Mouse (Mus musculus) neural tube, embryonic 11.5 days (tissue): ENCODE measurements at regions not wholly inside any gene's neighbourhood (a gene's known extent, or its start where the extent isn't known, plus 50 kb on each side); places are given as distances from the start of the nearest gene placed in this dataset.

Experiments
- ATAC-seq: fragments of 200-750 bp; cut with Nextera tagmentation; 2 replicates; pipeline ENCODE4 v1.8.0; 2017; ENCODE audit warnings: moderate number of reproducible peaks, mild to moderate bottlenecking, moderate TSS enrichment, moderate library complexity; ENCODE audit not compliant: insufficient read depth, low FRiP score, low TSS enrichment
- DNase-seq: peaks from one replicate; pipeline ENCODE4 v3.0.0-alpha.2; 2015; ENCODE audit warnings: low spot score
- H3K27ac ChIP-seq: fragments of 300-500 bp; sonication (generic); 2 replicates; pipeline ENCODE4 v1.5.1; 2014; ENCODE audit warnings: low read depth, mild to moderate bottlenecking, low read length
- H3K27me3 ChIP-seq: fragments of 300-500 bp; sonication (generic); 2 replicates; pipeline ENCODE4 v1.6.1; 2014; ENCODE audit warnings: mild to moderate bottlenecking, low read length, mixed read lengths; ENCODE audit not compliant: control insufficient read depth, insufficient read depth
- H3K36me3 ChIP-seq: fragments of 300-500 bp; sonication (generic); 2 replicates; pipeline ENCODE4 v1.6.1; 2014; ENCODE audit warnings: mild to moderate bottlenecking, low read length, moderate library complexity, mixed read lengths; ENCODE audit not compliant: control insufficient read depth, insufficient read depth
- H3K4me1 ChIP-seq: fragments of 300-500 bp; sonication (generic); 2 replicates; pipeline ENCODE4 v1.6.1; 2014; ENCODE audit warnings: low read length, mixed read lengths; ENCODE audit not compliant: control insufficient read depth, insufficient read depth
- H3K4me2 ChIP-seq: fragments of 300-500 bp; sonication (generic); 2 replicates; pipeline ENCODE4 v1.6.1; 2014; ENCODE audit warnings: low read depth, mild to moderate bottlenecking, moderate library complexity
- H3K4me3 ChIP-seq: fragments of 300-500 bp; sonication (generic); 2 replicates; pipeline ENCODE4 v1.5.1; 2014; ENCODE audit warnings: low read depth, low read length
- H3K9ac ChIP-seq: fragments of 300-500 bp; sonication (generic); 2 replicates; pipeline ENCODE4 v1.6.1; 2014; ENCODE audit warnings: mild to moderate bottlenecking, low read length
- H3K9me3 ChIP-seq: fragments of 300-500 bp; sonication (generic); 2 replicates; pipeline ENCODE4 v1.6.1; 2016; ENCODE audit warnings: low read length; ENCODE audit not compliant: control insufficient read depth
- WGBS: fragments of 180-500 bp; shearing (Covaris S2); extraction: QIAGEN DNeasy Blood & Tissue Kit; methylation state at CpG from one replicate; pipeline ENCODE4 v1.1.7; 2014; 5-methylcytosine and 5-hydroxymethylcytosine counted together

DNA sequence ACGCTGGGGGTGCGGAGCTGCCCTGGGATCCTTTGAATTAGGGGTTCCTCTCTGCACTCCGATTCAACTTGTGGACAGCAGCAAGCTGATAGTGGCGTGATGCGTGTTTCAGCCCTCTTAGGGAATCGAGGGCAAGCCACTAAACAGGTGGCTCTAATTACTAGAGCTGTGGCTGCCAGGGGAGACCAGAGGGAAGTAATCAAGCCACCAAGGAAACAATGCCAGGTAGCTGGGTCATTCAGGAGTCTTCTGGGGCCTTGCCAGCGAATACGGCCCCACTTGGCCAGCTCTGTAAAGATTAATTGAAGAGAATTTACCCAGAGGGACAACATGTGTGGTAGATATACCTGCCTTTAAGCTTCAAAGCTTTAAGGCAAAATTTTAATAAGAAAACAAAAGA is 123.2 kb downstream of the Ifng start:
- 77% methylated on average over 8 of the region's 8 CpGs for WGBS
- no peaks in the 10 kb centered on the region for H3K36me3 ChIP-seq
- no peak for DNase-seq
- no peak for ATAC-seq
- H3K9ac ChIP-seq, result no peak overlapping the region
- H3K4me2 ChIP-seq, result no peak overlapping the region
- H3K27me3 ChIP-seq, result no peaks in the 10 kb centered on the region
- no peak overlapping the region for H3K27ac ChIP-seq
- no peaks in the 10 kb centered on the region for H3K4me1 ChIP-seq
- H3K4me3 ChIP-seq, result no peak overlapping the region
- no peaks in the 10 kb centered on the region for H3K9me3 ChIP-seq

DNA sequence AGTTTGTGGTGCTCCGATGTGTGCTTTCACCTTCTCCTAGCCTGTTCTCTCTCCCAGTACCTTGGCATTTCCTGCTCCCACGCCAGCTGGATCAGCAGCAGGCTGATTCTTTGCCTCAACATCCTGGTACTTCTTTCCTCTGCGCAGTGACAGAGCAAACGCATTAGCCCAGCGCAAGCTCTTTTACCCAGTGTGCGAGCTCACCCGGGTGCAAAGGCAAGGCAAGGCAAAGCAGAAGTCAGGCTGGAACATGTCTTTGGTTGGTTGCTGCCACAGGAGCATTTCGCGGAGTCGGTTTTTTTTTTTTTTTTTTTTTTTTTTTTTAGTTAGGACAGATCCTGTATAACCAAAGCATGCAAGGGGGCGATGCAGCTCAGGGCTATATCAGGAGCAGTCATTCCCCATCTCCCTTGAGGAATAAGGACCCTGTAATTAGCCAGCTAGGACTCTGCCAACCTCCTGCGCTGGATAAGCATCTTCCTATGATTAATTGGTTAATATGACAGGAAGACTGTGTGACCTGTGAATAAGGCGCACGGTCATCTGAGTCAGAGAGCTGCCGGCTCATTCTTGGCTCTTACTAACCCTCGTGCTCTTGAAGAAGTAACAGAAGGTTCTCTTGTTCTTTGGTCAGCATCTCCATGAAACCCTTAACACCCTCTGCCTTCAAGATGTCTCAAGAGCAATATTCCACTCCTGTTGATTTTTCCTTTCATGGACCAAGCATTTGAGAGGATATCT is 123.9 kb downstream of the Ifng start:
- H3K27ac ChIP-seq, result no peak overlapping the region
- DNase-seq, result no peak
- H3K36me3 ChIP-seq, result no peaks in the 10 kb centered on the region
- H3K9me3 ChIP-seq, result no peaks in the 10 kb centered on the region
- no peak for ATAC-seq
- no peak overlapping the region for H3K4me2 ChIP-seq
- WGBS, result 83% methylated on average over 16 of the region's 16 CpGs
- no peak overlapping the region for H3K9ac ChIP-seq
- no peaks in the 10 kb centered on the region for H3K27me3 ChIP-seq
- H3K4me1 ChIP-seq, result no peaks in the 10 kb centered on the region
- H3K4me3 ChIP-seq, result no peak overlapping the region

DNA sequence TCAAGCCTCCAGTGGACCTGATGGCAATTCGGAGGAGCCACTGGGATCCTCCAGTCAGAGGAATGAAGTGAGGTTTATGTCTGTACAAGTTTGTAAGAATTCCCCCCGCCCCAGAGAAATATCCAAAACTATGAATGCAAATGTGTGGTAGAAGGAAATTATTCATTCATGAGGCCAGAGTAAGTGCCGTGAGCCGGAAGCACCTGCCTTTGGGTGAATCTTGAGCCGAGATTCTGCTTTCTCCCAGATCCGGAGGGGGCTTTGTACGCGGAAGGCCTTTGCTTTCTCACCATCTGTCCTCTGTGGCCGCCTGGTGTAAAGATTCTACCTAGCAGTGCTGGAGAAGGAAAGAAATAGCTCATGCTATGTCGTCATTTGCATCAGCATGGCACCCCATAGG is 127.8 kb downstream of the Ifng start:
- DNase-seq (no peak), ATAC-seq (no peak)
- H3K4me2 ChIP-seq, result no peak overlapping the region
- WGBS, result 87% methylated on average over 10 of the region's 10 CpGs
- no peak overlapping the region for H3K4me3 ChIP-seq
- H3K27me3 ChIP-seq, result no peaks in the 10 kb centered on the region
- H3K36me3 ChIP-seq, result no peaks in the 10 kb centered on the region
- no peak overlapping the region for H3K9ac ChIP-seq
- no peaks in the 10 kb centered on the region for H3K9me3 ChIP-seq
- H3K27ac ChIP-seq, result no peak overlapping the region
- H3K4me1 ChIP-seq, result no peaks in the 10 kb centered on the region

DNA sequence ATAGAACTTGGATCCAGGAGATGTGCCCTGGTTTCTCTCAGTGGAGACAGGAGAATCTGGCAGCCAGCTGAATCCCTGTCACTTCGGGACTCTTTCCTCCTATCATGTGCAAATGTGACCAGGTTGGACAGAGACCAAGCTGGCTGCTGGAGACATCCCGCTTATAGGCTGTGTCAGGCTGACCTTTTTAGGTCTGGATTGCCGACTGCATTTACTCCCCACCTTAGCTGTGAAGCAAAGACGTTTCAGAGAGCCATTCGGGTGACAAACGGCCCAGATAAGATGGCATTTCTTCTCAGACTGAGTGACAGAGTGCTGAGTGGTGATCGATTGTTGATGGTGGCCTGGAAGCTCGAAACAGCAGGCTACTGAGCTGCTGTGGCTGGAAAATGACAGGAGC is 128.6 kb downstream of the Ifng start:
- Histone ChIP-seq H3K27ac (no peak overlapping the region), H3K4me3 (no peak overlapping the region), H3K36me3 (no peaks in the 10 kb centered on the region), H3K4me2 (no peak overlapping the region), H3K4me1 (no peaks in the 10 kb centered on the region), H3K9me3 (no peaks in the 10 kb centered on the region), H3K9ac (no peak overlapping the region), H3K27me3 (no peaks in the 10 kb centered on the region)
- DNase-seq (no peak), ATAC-seq (no peak)
- 55% methylated on average over 8 of the region's 8 CpGs for WGBS

DNA sequence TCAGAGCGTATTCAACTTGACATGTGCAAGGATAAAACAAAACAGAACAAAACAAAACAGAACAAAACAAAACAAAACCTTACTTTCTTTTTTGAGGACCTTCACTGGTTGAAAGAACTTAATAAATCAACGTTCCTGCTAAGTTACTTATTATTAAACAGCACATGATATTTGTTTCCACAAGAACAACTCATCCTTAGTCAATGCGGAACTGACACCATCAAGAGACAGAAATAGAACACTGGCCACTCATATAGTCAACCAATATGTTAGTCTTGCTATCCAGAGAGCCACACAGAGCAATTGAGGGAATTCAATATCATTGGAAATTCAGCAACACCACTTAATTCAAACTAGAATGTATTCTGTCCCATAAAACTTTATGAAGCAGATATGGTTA is 132.4 kb downstream of the Ifng start:
- Histone ChIP-seq H3K9me3 (no peaks in the 10 kb centered on the region), H3K27me3 (no peaks in the 10 kb centered on the region), H3K36me3 (no peaks in the 10 kb centered on the region), H3K4me2 (no peak overlapping the region), H3K4me1 (no peaks in the 10 kb centered on the region), H3K4me3 (no peak overlapping the region), H3K27ac (no peak overlapping the region), H3K9ac (no peak overlapping the region)
- ATAC-seq (no peak), DNase-seq (no peak)
- WGBS, result 80% methylated on average over 3 of the region's 3 CpGs

DNA sequence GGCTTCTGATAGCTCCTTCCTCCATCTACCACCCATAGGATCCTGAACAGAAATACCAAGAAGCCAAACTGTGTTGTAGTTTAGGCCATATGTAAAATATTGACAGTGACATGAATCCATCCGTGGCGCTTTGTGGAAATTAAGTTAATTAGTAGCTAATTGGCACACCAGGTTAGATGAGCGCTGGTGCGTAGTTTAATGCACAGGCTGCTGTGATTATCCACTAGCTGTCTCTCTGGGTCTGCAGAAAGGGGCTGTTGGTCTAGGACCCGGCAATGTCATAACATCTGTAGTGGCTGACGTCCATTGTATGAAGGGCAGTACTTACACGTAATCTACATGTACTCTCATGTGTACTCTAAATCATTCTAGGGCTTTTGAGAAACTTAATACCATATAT is 134.7 kb downstream of the Ifng start:
- H3K27me3 ChIP-seq, result no peaks in the 10 kb centered on the region

DNA sequence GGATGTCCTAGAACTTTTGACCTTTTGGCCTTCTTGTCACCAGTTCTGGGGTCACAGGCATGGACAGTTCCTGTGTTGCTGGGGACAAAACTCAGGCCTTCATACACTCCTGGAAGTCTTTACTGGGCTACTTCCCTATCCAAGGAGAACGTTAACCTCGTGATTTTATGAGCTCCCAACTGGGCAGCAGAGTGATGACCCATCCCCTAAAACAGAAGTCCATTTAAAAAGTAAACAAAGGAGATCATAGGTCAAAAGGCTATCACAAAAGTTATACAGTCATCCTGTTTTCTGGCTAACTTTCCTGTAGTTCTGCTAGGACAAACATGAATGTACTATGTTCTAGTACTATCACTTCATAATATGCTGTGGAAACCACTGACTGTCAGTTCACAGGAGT is 140.5 kb downstream of the Ifng start:
- 50% methylated on average over 2 of the region's 2 CpGs for WGBS
- DNase-seq, result no peak

More for the DNA sequence above, 134.7 kb downstream of the Ifng start:
- no peak overlapping the region for H3K27ac ChIP-seq
- WGBS, result 90% methylated on average over 7 of the region's 7 CpGs
- ATAC-seq, result no peak
- H3K9ac ChIP-seq, result no peak overlapping the region
- H3K4me3 ChIP-seq, result no peak overlapping the region
- no peaks in the 10 kb centered on the region for H3K36me3 ChIP-seq
- no peaks in the 10 kb centered on the region for H3K9me3 ChIP-seq
- no peaks in the 10 kb centered on the region for H3K4me1 ChIP-seq
- no peak overlapping the region for H3K4me2 ChIP-seq
- no peak for DNase-seq

DNA sequence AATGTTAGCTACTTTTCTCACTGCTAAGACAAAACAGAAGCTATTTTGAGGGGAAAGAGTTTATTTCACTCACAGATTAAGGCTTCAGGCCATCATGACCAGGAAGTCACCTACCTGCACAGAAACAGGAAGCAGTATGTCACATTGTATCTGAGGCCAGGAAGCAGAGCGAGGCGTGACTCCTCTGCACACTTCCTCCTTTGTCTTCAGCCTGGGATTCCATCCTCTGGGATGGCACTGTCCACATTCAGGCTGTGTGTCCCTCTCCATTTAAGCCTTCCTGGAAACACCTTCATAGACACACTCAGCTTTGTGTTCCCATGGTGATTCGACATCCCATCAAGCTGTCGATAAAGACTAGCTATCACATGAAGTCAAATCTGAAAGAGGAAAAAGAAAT is 145.0 kb downstream of the Ifng start:
- Histone ChIP-seq H3K9me3 (no peaks in the 10 kb centered on the region), H3K27me3 (no peaks in the 10 kb centered on the region), H3K4me2 (no peak overlapping the region), H3K4me1 (no peaks in the 10 kb centered on the region), H3K27ac (no peak overlapping the region), H3K36me3 (no peaks in the 10 kb centered on the region), H3K4me3 (no peak overlapping the region), H3K9ac (no peak overlapping the region)
- ATAC-seq, result no peak
- DNase-seq, result no peak
- WGBS, result 88% methylated on average over 4 of the region's 4 CpGs

More for the DNA sequence above, 140.5 kb downstream of the Ifng start:
- no peak for ATAC-seq
- Histone ChIP-seq H3K9me3 (no peaks in the 10 kb centered on the region), H3K36me3 (no peaks in the 10 kb centered on the region), H3K4me1 (no peaks in the 10 kb centered on the region), H3K27me3 (no peaks in the 10 kb centered on the region), H3K27ac (no peak overlapping the region), H3K4me2 (no peak overlapping the region), H3K4me3 (no peak overlapping the region), H3K9ac (no peak overlapping the region)

DNA sequence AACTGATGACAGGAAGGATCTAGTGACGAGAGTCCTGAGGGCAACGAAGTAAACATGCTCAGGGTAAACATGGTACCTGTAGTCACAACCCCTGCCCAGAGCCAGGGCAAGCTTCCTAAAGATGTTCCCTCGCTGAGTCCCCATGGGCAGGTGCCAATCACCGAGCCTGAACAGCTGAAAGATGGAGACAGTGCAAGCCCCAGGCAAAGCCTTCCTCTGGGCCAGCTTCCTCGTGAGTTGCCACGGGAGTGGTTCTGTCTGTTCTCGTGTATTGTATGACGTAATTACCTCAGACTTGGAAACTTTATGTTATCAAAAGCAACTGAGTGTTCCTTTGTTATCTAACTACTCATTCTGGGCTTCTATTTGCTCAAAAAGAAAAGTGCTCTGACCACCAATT is 147.4 kb downstream of the Ifng start:
- DNase-seq (no peak), ATAC-seq (no peak)

More for the DNA sequence above, 147.4 kb downstream of the Ifng start:
- WGBS, result 71% methylated on average over 8 of the region's 8 CpGs
- no peaks in the 10 kb centered on the region for H3K4me1 ChIP-seq
- no peaks in the 10 kb centered on the region for H3K9me3 ChIP-seq
- no peak overlapping the region for H3K27ac ChIP-seq
- H3K36me3 ChIP-seq, result no peaks in the 10 kb centered on the region
- H3K27me3 ChIP-seq, result no peaks in the 10 kb centered on the region
- H3K4me3 ChIP-seq, result no peak overlapping the region
- no peak overlapping the region for H3K9ac ChIP-seq
- H3K4me2 ChIP-seq, result no peak overlapping the region
